Mouse (Mus musculus) C2C12 (cell line): ENCODE measurements around the gene Hnrnpc.

ENCODE experiments used
- CTCF ChIP-seq: IDR thresholded peaks from one replicate; pipeline ENCODE4 v1.5.1; 2011; ENCODE audit not compliant: control insufficient read depth, insufficient read depth, insufficient read length
- MAX ChIP-seq: IDR thresholded peaks from one replicate; pipeline ENCODE4 v1.6.1; 2011; ENCODE audit warnings: mild to moderate bottlenecking, control low read depth
- MYOG ChIP-seq: IDR thresholded peaks from one replicate; pipeline ENCODE4 v1.6.1; 2011; ENCODE audit not compliant: control insufficient read depth, insufficient read length; ENCODE audit errors: extremely low read depth
- USF1 ChIP-seq: IDR thresholded peaks from one replicate; pipeline ENCODE4 v1.6.1; 2011; ENCODE audit warnings: low read depth, mild to moderate bottlenecking, control low read depth, moderate library complexity

DNA sequence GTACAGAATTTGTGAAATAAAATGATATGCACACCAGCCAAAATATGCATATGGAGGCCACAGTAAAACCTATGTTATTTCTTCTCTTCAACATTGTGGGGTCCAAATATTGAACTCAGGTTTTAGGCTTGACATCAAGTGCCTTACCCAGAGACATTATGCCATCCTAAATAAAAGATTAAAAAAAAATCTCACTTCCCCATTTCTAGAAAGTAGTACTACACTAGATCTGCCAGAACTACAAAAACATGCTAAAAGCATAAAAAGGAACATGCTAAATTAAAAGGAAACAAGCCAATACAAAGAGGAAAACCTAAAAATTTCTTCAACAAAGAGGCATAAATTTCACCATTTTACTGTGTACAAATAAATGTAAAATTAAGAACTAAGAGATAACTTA lies 20.7 kb downstream of the Hnrnpc start:
- no peak for TF ChIP-seq CTCF
- TF ChIP-seq MAX, result no peak
- TF ChIP-seq USF1, result no peak
- no peak for TF ChIP-seq MYOG
